Mouse (Mus musculus) liver, adult 2 months (tissue): Measurements from ENCODE around the gene Myo1h.

Experiments
- CTCF ChIP-seq: fragments of 200-500 bp; IDR thresholded peaks from 2 replicates; pipeline ENCODE4 v1.5.1; 2011; ENCODE audit warnings: low read depth, low read length, control low read depth
- POLR2A ChIP-seq: fragments of 200-500 bp; IDR thresholded peaks from 2 replicates; pipeline ENCODE4 v1.6.1; 2011; ENCODE audit warnings: low read length, control low read depth; ENCODE audit not compliant: insufficient read depth; ENCODE audit errors: extremely low read depth

- TF ChIP-seq POLR2A: no peak
- no peak for TF ChIP-seq CTCF
Measured at GRCm38 (mm10) chr5:114381013-114381351, 92.0 kb downstream of the Myo1h start.
